Mouse (Mus musculus) CH12.LX (cell line): ENCODE results near the gene Ccdc194.

Experiments used
- CTCF ChIP-seq, 2 experiments: IDR thresholded peaks in 1 of 2; conservative IDR thresholded peaks in 1 of 2; 2 replicates each; pipeline ENCODE4 v1.5.1; 2011 to 2012; ENCODE audit warnings: low read depth in 2 of 2, low read length in 2 of 2, improper control_type of control experiment in 1 of 2, inconsistent platforms in 1 of 2, mild to moderate bottlenecking in 1 of 2, moderate library complexity in 1 of 2
- EP300 ChIP-seq: IDR thresholded peaks from 2 replicates; pipeline ENCODE4 v1.6.1; 2011; ENCODE audit warnings: low read length, improper control_type of control experiment
- POLR2A ChIP-seq: IDR thresholded peaks from 2 replicates; pipeline ENCODE4 v1.6.1; 2011; ENCODE audit warnings: low read depth, mild to moderate bottlenecking, improper control_type of control experiment, low read length
- POLR2AphosphoS2 ChIP-seq: IDR thresholded peaks from 2 replicates; pipeline ENCODE4 v1.6.1; 2011; ENCODE audit warnings: low read depth, low read length, improper control_type of control experiment

DNA sequence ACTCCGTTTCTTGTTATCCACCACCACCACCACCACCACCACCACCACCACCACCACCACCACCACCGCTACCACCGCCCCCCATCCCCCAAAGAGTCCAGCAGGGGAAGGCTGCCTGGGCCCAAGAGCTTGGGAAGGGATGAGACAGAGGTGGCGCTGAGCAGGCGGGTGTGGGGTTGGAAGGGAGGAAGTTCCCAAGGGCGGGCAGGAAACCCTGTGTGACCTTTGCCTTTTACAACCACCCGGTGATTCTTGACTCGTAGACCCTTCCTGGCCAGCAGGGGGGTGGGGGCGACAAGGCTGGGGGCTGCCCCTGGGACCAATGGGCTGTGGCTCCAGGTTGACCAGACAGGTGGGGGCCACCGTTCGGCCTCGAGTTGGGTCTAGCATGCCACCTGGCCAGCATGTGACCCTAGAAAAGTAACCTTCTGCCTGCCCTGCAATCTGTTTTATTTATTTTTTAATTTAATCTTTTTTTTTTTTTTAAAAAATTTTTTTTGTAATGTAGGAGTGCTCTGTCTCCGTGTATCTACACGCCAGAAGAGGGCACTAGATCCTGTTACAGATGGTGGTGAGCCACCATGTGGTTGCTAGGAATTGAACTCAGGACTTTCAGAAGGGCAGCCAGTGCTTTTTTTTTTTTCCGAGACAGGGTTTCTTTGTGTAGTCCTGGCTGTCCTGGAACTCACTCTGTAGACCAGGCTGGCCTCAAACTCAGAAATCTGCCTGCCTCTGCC is 12.3 kb downstream of the Ccdc194 start:
- TF ChIP-seq CTCF (conservative IDR thresholded peaks at IDR 0.05 in 1 of 2, IDR thresholded peaks at IDR 0.05 in 1 of 2; ENCODE audit: low read depth in 2 of 2, low read length in 2 of 2) (peak in 1 of 2 experiments; percentile 65; a peak in 2 of 4 replicates), POLR2A (no peak), EP300 (no peak), POLR2AphosphoS2 (no peak)
